Mouse (Mus musculus) B cell, adult (primary cell): ENCODE data around the gene Miox. TPM values are rescaled to one million over a fixed set of nuclear protein-coding genes. Genes with fewer than 3 reads are reported as not detected.

Experiments
- total RNA-seq: library from RNA; stranded (reverse); gene quantifications from 4 replicates; pipeline ENCODE4 v1.2.4, GENCODE M21; 2023; ENCODE audit not compliant: inconsistent age

Miox gene
- not detected in 4 replicates for total RNA-seq

DNA sequence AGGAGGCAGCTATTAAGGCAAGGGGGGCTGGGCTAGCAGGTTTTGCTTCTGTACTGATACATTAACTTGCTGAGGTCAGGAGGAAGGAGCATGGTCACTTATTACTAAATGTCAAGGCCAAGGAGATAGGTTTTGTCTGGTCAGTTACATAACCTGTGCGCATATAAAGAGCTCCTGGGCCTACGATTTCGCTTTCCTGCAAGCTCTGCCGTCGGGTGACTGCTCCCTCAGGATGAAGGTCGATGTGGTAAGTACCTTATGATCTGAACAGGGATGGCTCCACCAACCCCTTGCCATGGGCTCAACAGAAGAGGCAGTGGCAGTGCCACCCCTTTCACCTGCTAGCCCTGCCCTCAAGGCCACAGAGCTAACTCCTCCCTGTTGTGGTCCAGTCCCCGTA, at the start of gene Miox:
Gene Miox, plus strand, starts transcription at position 128 of the 400 bp plus-strand sequence.

DNA sequence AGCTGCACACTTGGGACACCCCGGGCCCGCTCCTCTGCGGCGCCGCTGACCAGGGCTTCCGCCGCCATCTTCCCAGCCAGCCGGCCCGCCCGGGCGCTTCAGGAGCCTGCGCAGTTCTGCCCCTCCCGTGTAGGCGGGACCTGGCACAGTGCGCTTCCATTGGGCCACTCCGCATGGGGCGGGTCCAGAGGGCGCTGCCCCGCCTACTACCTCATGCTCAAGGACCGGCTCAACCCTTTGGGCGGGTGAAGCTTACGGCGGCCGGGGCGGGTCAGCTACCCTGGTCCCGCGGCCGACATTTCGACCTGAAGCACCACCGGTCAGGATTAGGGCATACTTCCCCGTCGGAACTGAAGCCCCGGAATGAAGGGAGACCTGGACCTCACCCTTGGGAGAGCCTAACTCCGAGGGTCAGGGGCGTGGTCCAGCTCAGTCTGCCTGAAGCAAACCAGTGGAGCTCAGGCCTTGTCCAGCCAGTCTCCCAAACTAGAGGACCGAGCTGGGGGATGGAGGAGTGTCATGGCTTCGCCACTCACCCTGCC, 18.9 kb upstream of the Miox start, which contains the start of gene Sbf1:
Gene Sbf1, minus strand, starts transcription at position 122 of the 542 bp plus-strand sequence.

DNA sequence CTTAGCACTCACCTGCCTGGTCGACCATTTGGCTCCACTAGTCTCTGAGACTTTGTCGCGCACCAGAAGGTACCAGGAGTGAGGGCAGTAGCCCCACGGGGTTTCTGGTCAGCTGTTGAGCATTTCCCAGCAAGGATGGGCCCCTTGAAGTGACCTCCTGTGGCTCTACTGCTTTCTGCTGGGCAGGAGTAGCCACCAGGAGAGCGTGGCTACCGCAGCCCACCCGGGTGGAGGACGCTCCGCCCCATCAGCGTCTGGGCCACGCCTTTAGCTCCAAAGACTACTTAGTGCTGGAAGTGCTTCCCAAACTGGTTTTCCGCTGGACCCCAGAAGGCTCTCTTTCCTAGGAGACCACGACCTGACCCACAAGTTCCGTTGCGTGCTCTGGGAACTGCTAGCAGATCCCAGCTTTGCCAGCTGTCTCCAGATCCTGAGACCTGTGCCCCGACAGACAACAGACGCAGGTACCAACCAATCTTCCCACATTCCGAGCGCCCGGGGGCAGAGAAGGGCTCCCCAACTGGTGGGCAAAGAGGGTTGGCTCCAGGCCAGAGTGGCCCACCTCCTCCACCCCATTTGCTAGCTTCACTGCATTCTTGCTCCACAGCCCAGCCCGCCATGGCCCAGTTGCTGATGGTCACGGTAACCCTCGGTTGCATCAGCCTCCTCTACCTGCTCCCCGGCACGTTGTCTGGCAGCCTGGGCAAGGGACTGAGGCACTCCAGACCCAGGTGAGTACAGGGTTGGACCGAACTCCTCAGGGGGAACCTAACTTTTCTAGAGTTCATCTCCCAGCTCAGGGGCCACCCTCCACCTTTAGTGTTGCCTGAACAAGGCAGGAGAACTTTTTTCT, 11.3 kb upstream of the Miox start, which contains the start of gene Adm2:
Gene Adm2, plus strand, starts transcription at position 51 of the 853 bp plus-strand sequence.

DNA sequence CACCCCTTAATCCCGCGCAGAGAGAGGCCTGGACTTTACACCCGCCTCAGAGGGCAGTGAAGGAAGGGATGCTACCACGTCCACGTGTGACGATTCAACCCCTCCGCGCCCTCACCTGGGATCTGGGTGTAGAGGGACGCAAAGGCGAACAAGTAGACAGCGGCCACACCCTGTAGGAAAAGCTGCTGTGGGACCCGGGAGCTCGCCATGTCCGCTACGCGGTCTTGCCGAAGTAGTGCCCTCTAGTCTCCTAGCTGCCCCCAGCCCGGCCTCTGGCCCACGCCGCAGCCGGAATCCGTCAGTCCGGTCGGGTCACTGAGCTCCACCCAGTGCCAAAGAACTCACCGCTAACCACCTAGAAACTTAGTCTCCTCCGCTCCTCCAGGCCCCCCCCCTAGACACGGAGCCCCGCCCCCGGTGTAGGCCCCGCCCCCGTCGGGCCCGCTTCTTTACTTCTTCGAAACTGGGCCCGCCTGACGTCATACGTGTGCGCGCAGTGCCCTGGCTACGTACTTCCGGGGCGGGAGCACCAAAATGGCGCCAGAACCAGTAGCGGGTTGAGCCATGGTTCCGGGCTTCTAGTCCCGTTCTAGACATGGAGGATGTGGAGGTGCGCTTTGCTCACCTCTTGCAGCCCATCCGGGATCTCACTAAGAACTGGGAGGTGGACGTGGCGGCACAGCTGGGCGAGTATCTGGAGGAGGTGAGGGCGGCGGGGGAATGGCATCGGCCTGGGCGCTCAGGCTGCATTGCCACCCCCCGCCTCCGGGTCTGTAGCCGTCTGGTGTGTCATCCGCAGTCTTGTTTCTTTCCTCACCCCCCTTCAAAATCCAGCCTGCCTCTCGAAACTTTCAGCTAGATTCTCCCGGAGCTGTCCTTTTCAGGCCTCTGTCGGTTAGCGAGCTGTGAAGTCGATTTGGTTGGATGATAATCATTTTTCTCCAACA, 21.3 kb downstream of the Miox start, which contains the start of the genes Lmf2 and Ncaph2:
Gene Lmf2, minus strand, starts transcription at position 419 of the 947 bp plus-strand sequence.
Gene Ncaph2, plus strand, starts transcription at position 479 of the 947 bp plus-strand sequence.

DNA sequence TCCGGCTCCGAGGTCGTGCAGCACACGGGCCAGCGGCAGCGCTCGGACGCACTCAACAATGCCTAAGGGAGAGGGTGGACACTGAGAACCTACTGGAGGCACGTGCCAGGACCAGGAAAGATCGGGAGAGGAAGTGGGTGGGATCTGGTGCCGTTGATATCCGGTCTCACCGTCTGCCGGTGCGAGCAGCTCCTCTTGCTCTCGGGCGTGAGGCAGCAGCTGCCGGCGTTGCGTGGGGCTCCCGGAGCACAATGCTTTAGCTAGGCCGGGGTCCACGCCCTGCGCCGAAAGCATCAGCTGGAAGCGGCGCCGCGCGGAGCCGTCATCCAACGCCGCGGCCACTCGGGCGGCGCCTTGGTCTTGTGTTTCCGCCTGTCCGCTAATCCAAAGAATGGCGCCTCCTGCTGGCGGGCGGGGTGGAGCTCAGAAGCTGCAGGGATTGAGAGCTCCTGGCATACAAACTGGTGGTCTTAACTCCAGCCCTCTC, 39.6 kb downstream of the Miox start, which contains the start of gene Sco2:
Gene Sco2, minus strand, starts transcription at position 85 of the 487 bp plus-strand sequence.

DNA sequence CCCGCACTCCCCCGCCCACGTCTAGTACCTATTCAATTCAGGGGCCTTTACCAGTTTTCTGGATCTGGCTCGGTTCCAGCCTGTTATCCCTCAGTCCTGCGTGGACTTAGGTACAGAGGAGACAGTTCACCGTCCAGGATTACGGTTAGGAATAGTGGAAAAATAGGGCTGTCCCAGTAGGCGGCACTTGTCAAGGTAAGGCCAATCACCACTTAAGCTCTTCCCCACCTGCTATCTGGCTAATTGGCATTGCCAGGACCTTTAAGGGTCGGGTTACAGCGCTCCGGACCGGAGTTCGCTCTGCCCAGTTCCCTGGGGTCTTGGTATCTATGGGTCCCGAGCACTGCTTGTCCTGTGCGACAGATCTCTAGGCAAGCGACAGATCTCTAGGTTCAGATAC, 42.8 kb downstream of the Miox start, which contains the start of gene Tymp:
Gene Tymp, minus strand, starts transcription at position 83 of the 400 bp plus-strand sequence.

DNA sequence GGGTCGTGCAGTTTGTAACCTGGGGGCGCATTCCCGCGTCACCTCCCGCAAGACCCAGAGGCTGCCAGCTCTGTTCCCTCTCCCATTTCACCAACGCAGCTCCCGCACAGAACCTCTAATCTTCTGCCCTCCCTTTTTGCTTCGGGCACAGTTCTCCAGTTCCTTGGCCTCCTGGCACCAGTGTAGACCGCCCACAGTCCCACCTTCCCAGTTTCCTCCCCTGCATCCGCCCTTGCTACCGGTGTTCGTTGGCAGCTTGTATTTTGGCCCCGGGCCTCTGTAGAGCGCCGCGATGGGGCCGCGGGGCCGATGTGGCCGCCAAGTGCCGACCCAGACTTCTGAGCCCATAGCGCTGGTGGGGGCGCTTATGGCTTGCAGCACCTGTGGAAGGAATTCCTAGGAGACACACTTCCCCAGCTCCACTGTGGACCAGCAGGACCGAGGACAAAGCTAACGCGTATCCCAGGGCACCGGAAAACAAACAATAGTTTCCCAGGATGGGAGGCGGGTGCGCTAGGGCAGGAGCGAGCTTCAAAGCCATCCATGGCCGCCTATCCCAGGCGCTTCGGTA, 44.7 kb downstream of the Miox start, which contains the start of gene Odf3b:
Gene Odf3b, minus strand, starts transcription at position 452 of the 571 bp plus-strand sequence.

DNA sequence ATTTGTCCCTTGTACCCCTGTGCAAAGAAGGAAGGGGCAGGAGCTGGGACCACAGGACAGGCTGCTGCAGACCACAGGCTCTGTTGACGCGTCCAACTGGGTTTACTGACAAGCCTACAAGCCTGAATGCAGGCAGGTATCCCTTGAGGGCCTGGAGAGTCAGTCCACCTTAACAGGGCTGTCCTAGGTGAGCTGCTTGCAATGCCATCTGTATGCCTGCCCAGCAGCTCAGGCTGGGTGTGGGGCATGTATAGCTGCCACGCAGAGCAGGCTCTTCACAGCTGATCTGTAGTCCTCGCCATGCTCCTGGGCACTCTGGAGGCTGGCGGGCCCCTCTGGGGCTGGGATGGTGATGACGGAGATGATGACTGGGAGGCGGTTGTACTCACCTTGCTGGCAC, 50.4 kb downstream of the Miox start, which contains the start of gene Klhdc7b:
Gene Klhdc7b, plus strand, starts transcription at position 301 of the 400 bp plus-strand sequence.

Other genes starting within 250 kb of the Miox start
- 25.5 to 30.5 TPM (median 26.4 TPM) in 4 replicates for gene Selenoo, start 245.3 kb upstream of the Miox start, total RNA-seq
- 49.7 to 54.4 TPM (median 51.7 TPM) in 4 replicates for gene Tubgcp6, start 211.3 kb upstream of the Miox start, total RNA-seq
- gene Hdac10, start 205.7 kb upstream of the Miox start, total RNA-seq = 92.4 to 97.6 TPM (median 94.4 TPM) in 4 replicates
- 8.8 to 11.9 TPM (median 10.5 TPM) in 4 replicates for gene Mapk12, start 193.7 kb upstream of the Miox start, total RNA-seq
- gene Mapk11, start 184.8 kb upstream of the Miox start, total RNA-seq = 73.7 to 80.8 TPM (median 77.0 TPM) in 4 replicates
- 7.2 to 13.8 TPM (median 10.2 TPM) in 4 replicates for gene Plxnb2, start 153.6 kb upstream of the Miox start, total RNA-seq
- gene Dennd6b, start 137.9 kb upstream of the Miox start, total RNA-seq = 26.4 to 33.2 TPM (median 31.3 TPM) in 4 replicates
- gene Ppp6r2, start 122.8 kb upstream of the Miox start, total RNA-seq = 57.9 to 61.0 TPM (median 59.6 TPM) in 4 replicates
- 231 to 274 TPM (median 254 TPM) in 4 replicates for gene Sbf1, start 19.1 kb upstream of the Miox start, total RNA-seq
- gene Adm2, start 11.7 kb upstream of the Miox start, total RNA-seq = not detected in 4 replicates
- 40.7 to 60.9 TPM (median 56.0 TPM) in 4 replicates for gene Lmf2, start 21.3 kb downstream of the Miox start, total RNA-seq
- gene Ncaph2, start 21.3 kb downstream of the Miox start, total RNA-seq = 125 to 135 TPM (median 132 TPM) in 4 replicates
- gene Sco2, start 39.4 kb downstream of the Miox start, total RNA-seq = 17.1 to 18.9 TPM (median 18.3 TPM) in 4 replicates
- 0.39 to 1.3 TPM (median 0.75 TPM) in 4 replicates for gene Tymp, start 42.6 kb downstream of the Miox start, total RNA-seq
- not detected in 4 replicates for gene Odf3b, start 44.9 kb downstream of the Miox start, total RNA-seq
- gene Klhdc7b, start 50.5 kb downstream of the Miox start, total RNA-seq = not detected in 4 replicates
- not detected in 4 replicates for gene Syce3, start 76.1 kb downstream of the Miox start, total RNA-seq
- 7.3 to 12.6 TPM (median 8.2 TPM) in 4 replicates for gene Cpt1b, start 91.5 kb downstream of the Miox start, total RNA-seq
- gene C730034F03Rik, start 95.2 kb downstream of the Miox start, total RNA-seq = 8.6 to 15.8 TPM (median 10.5 TPM) in 4 replicates
- 1.6 to 2.3 TPM in 2 of 4 replicates, not detected in the others for gene Gm44502, start 95.3 kb downstream of the Miox start, total RNA-seq
- gene Chkb, start 95.5 kb downstream of the Miox start, total RNA-seq = 312 to 334 TPM (median 321 TPM) in 4 replicates
- not detected in 4 replicates for gene Mapk8ip2, start 119.5 kb downstream of the Miox start, total RNA-seq
- 15.7 to 19.9 TPM (median 17.7 TPM) in 4 replicates for gene Arsa, start 143.0 kb downstream of the Miox start, total RNA-seq
- gene Shank3, start 165.2 kb downstream of the Miox start, total RNA-seq = 0.26 TPM in 1 of 4 replicates, not detected in the others
- not detected in 4 replicates for gene Acr, start 233.9 kb downstream of the Miox start, total RNA-seq